Mouse (Mus musculus) T-helper 2 cell (primary cell): ENCODE measurements around the gene P4hb.

Source experiments
- in situ Hi-C: fragments of 300-600 bp; cut with MboI, MseI; formaldehyde crosslinking; loops from one replicate; pipeline ENCODE4 v1.15.1; 2025; ENCODE audit warnings: high pct_unique_total_duplicates

Gene P4hb

GRCm38 (mm10) chr11:120572752-120573584, at the start of gene P4hb:
Gene P4hb, minus strand, starts transcription at chr11:120573253.
- in situ Hi-C loops: no loop called here

GRCm38 (mm10) chr11:120622805-120623204, 49.8 kb upstream of the P4hb start:
- in situ Hi-C loops: loop anchor here (10.0 kb wide), 1 partner anchor 92 kb away; the partner anchor contains the start of genes Cenpx and Lrrc45

GRCm38 (mm10) chr11:120620195-120620594, 47.1 kb upstream of the P4hb start:
- in situ Hi-C loops: loop anchor here (10.0 kb wide), 1 partner anchor 95 kb away; the partner anchor contains the start of genes Cenpx and Lrrc45

GRCm38 (mm10) chr11:120618619-120619535, 45.8 kb upstream of the P4hb start:
- in situ Hi-C loops: no loop called here

- in situ Hi-C loops: no loop called here
These were observed 44.6 kb upstream of the P4hb start, which contains the start of gene Pcyt2 for GRCm38 (mm10) chr11:120617519-120618112. Gene Pcyt2, minus strand, starts transcription at chr11:120617936.

- in situ Hi-C loops: no loop called here
These were observed 43.7 kb upstream of the P4hb start for GRCm38 (mm10) chr11:120616617-120617294.

- in situ Hi-C loops: no loop called here
These were observed 42.7 kb upstream of the P4hb start for GRCm38 (mm10) chr11:120615606-120616203.

GRCm38 (mm10) chr11:120615167-120615566, 42.1 kb upstream of the P4hb start:
- in situ Hi-C loops: no loop called here

GRCm38 (mm10) chr11:120613976-120614375, 40.9 kb upstream of the P4hb start:
- in situ Hi-C loops: no loop called here

GRCm38 (mm10) chr11:120613481-120613972, 40.5 kb upstream of the P4hb start:
- in situ Hi-C loops: no loop called here

- in situ Hi-C loops: no loop called here
These were observed 39.7 kb upstream of the P4hb start for GRCm38 (mm10) chr11:120612763-120613162.

GRCm38 (mm10) chr11:120610477-120611046, 37.5 kb upstream of the P4hb start:
- in situ Hi-C loops: no loop called here

- in situ Hi-C loops: no loop called here
These were observed 36.2 kb upstream of the P4hb start for GRCm38 (mm10) chr11:120609250-120609649.

- in situ Hi-C loops: no loop called here
These were observed 35.4 kb upstream of the P4hb start, which contains the start of gene Npb for GRCm38 (mm10) chr11:120608241-120609034. Gene Npb, plus strand, starts transcription at chr11:120608477.

GRCm38 (mm10) chr11:120606764-120607163, 33.7 kb upstream of the P4hb start:
- in situ Hi-C loops: no loop called here

- in situ Hi-C loops: no loop called here
These were observed 32.6 kb upstream of the P4hb start for GRCm38 (mm10) chr11:120605667-120606066.

GRCm38 (mm10) chr11:120603545-120603944, 30.5 kb upstream of the P4hb start:
- in situ Hi-C loops: no loop called here

GRCm38 (mm10) chr11:120600716-120601115, 27.7 kb upstream of the P4hb start:
- in situ Hi-C loops: no loop called here

- in situ Hi-C loops: loop anchor here (10.0 kb wide), 1 partner anchor 196 kb away; the partner anchor contains the start of gene Dus1l
These were observed 26.0 kb upstream of the P4hb start for GRCm38 (mm10) chr11:120598990-120599549.
